Mouse (Mus musculus) adrenal gland, postnatal 14 days (tissue): ENCODE measurements around the gene D630045J12Rik. TPM values are rescaled to one million over a fixed set of nuclear protein-coding genes. Genes with fewer than 3 reads are reported as not detected.

ENCODE experiments used
- DNase-seq: peaks from one replicate; pipeline ENCODE4 v3.0.0; 2021; ENCODE audit warnings: mixed read lengths
- total RNA-seq: library from RNA; stranded (reverse); gene quantifications from 2 replicates; pipeline ENCODE4 v1.2.3, GENCODE M21; 2021

The D630045J12Rik gene
- total RNA-seq, 1 experiment from 2014 or later: 4.0 TPM

DNA sequence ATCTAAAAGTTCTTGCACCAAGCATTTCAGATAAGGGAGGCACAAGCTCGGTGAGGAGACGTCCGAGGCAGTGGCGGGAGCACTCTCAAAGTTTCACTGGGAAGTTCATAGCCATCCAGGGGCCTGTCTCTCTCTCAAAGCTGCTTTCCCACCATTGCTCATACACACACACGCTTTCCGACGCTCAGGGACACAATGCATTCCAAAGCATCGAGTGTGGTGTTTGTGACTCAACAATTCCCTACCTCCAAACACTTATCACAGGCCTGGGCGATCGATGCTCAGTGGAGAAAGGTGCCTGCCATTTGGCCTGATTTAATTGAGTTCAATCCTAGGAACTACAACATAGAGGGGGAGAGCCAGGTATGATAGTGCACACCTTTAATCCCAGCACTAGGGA is 159.1 kb downstream of the D630045J12Rik start:
- DNase-seq: no peak

DNA sequence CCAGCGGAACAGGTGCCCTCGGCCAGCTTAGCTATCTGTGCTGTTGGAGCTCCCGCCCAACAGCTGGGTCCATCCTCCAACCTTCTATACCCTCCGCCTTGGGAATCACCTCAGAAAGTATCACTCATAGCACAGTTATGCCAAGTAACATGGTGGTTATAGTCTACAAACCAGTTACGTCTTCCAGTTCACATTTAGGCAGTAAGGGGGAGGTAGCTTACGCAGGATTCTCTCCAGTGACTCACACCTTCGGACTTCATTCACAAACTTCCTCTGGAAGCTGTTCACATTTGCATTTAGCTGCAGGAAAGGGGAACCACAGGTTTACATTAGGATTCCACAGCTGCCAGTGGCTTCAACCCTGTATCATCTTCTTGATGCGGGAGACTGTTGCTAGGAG is 161.3 kb downstream of the D630045J12Rik start:
- no peak for DNase-seq

DNA sequence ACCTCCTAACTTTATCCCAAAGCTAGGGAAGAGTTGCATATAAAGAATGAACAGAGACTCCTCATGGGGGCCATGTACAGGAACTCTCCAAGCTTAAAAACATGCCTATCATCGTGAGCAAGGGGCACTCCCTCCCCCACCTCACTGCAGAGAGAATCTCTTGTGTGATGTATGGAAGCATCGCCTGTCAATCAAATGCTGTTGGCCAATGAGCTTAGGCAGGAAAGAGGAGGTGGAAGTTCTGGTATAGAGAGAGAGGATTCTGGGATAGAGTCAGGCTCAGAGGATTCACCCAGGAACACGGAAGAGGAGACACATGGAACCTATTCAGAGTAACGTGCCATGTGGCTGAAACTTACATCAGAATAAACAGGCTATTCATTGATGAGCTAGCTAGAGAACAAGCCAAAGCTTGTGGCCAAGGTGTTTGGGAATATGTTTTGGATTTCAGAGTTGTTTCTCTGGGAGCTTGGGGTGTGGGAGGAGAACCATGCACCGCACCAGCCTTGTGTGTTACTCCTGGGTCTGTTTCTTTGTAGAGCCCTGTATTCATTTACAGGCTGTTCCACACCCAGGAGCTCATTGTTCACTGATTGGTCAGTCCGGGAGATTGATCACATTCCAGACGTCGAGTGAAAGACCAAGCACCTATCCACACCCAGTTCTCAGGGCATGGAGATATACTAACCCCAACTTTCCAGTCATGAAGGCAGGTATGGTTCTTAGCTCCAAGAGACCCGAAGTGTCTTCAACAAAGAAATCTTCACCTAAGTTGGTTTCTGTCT is 166.4 kb downstream of the D630045J12Rik start:
- no peak for DNase-seq

DNA sequence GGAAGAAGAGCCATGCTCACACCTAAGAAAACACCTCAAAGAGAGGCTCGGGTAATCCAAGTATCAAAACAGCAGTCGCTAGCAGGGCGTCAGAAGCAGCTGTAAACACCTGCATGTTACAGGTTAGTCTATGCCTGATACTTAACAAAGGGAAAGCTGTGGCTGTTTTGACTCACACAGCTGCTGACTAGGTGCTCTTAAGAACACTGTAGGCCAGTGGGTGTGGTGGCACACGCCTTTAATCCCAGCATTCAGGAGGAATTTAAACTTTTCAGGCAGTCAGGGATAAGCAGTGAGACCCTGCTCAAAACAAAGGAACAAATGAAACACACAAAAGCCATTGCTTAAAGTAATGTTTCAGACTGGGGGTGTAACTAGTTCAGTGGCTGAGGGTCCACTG is 170.6 kb downstream of the D630045J12Rik start:
- no peak for DNase-seq

DNA sequence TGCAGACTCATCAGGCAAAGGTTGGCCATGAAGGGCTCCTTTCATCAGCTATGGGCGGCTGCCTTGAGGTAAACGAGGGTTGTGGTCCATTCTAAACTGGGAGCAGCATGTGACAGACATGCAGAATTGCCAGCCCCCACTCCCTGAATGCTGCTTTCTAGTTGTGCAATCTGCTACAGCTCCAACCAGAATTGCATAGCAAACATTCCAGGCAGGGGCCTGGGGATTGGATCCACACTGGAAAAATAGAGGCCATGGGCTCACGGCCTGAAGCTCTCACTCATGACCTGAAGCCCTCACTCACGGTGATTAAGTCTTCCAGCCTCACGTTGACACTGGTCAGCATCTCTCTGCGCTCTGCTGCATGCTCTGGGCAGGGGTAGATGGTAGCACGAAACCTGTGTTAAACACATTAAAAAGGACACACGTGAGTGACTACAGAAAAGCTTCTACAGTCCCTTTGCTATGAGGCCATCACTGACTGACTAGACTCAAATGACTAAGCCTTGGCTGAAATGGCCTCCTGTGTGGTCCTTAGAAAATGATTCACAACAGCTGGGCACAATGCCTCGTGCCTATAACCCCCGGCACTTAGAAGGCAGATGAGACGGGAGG is 172.0 kb downstream of the D630045J12Rik start:
- no peak for DNase-seq

DNA sequence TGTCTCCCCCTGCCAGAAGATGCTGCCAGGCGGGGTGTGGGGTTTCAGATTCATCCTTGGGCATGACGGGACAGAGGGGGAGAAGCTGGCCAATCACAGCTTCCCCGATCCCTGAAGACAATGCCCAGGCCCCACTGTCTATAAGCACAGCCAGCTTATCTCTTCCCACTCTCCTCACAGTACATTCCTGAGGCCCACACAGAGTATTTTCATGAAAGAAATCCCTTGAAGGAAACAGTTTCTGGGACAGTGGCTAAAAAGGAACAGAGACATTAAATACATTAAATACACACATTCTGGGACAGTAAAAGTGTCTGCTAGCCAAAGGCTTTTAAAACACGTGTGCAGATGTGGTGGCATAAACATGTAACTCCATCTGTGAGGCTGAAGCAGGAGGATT is 173.4 kb downstream of the D630045J12Rik start:
- DNase-seq: no peak

DNA sequence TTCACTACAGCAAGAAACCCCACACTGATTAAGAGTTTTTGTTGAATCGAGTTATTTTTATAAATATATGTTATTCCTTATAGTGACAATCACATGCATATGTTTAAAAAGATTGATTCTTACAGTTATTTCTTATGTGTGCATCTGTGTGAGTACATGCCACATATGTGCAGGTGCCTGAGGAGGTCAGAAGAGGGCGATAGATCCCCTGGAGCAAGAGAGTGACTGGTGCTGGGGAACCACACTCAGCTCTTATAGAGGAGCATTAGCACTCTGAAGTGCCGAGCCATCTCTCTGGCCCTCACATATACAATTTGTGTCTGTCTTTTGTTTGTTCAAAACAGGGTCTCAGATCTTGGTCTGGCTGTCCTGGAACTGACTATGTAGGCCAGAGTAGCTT is 180.2 kb downstream of the D630045J12Rik start:
- DNase-seq: no peak

Other genes with a start within 250 kb of the D630045J12Rik start
- gene Svopl, start 207.0 kb downstream of the D630045J12Rik start, total RNA-seq: 4.4 and 5.3 TPM in 2 replicates
- not detected in 2 replicates for gene Tmem213, start 144.8 kb downstream of the D630045J12Rik start, total RNA-seq
- 4.1 TPM in 2 replicates for gene Atp6v0a4, start 129.4 kb downstream of the D630045J12Rik start, total RNA-seq
- gene Zc3hav1l, start 45.2 kb upstream of the D630045J12Rik start, total RNA-seq: 4.3 and 5.0 TPM in 2 replicates
- gene Zc3hav1, start 100.6 kb upstream of the D630045J12Rik start, total RNA-seq: 45.0 and 49.5 TPM in 2 replicates
- 1.6 and 3.3 TPM in 2 replicates for gene Ttc26, start 127.5 kb upstream of the D630045J12Rik start, total RNA-seq
- gene Ubn2, start 179.9 kb upstream of the D630045J12Rik start, total RNA-seq: 27.6 and 29.0 TPM in 2 replicates